Mouse (Mus musculus) liver, embryonic 15.5 days (tissue): ENCODE measurements around the gene Gm8947. TPM values are rescaled to one million over a fixed set of nuclear protein-coding genes. Genes with fewer than 3 reads are reported as not detected.
"Not testable (repeated sequence)": the region's sequence is repeated elsewhere in the genome, so short reads cannot be mapped to it uniquely, and the experiment has no call there.

Experiments
- ATAC-seq: fragments of 200-750 bp; cut with Nextera tagmentation; 2 replicates; pipeline ENCODE4 v1.8.0; 2017; ENCODE audit warnings: moderate number of reproducible peaks, mild to moderate bottlenecking, moderate library complexity; ENCODE audit not compliant: insufficient read depth
- H3K27ac ChIP-seq: fragments of 300-500 bp; sonication (generic); replicated peaks from 2 replicates; pipeline ENCODE4 v1.5.1; 2015; ENCODE audit warnings: mild to moderate bottlenecking, inconsistent platforms
- H3K27me3 ChIP-seq: fragments of 300-500 bp; sonication (generic); 2 replicates; pipeline ENCODE4 v1.6.1; 2015; ENCODE audit warnings: mild to moderate bottlenecking, inconsistent platforms
- H3K36me3 ChIP-seq: fragments of 300-500 bp; sonication (generic); replicated peaks from 2 replicates; pipeline ENCODE4 v1.6.1; 2015; ENCODE audit warnings: moderate library complexity, mild to moderate bottlenecking, inconsistent platforms
- H3K4me1 ChIP-seq: fragments of 300-500 bp; sonication (generic); replicated peaks from 2 replicates; pipeline ENCODE4 v1.6.1; 2015; ENCODE audit warnings: inconsistent platforms
- H3K4me2 ChIP-seq: fragments of 300-500 bp; sonication (generic); 2 replicates; pipeline ENCODE4 v1.6.1; 2015; ENCODE audit warnings: moderate library complexity, mild to moderate bottlenecking, inconsistent platforms
- H3K4me3 ChIP-seq: fragments of 300-500 bp; sonication (generic); replicated peaks from 2 replicates; pipeline ENCODE4 v1.5.1; 2015; ENCODE audit warnings: mild to moderate bottlenecking, inconsistent platforms
- H3K9ac ChIP-seq: fragments of 300-500 bp; sonication (generic); 2 replicates; pipeline ENCODE4 v1.6.1; 2015; ENCODE audit warnings: moderate library complexity, mild to moderate bottlenecking, inconsistent platforms
- H3K9me3 ChIP-seq: fragments of 300-500 bp; sonication (generic); replicated peaks from 2 replicates; pipeline ENCODE4 v1.6.1; 2016; ENCODE audit warnings: inconsistent platforms
- WGBS: fragments of 180-500 bp; shearing (Covaris S2); methylation state at CpG from one replicate; pipeline ENCODE4 v1.1.7; 2015; ENCODE audit warnings: mixed read lengths; ENCODE audit not compliant: insufficient replicate concordance; 5-methylcytosine and 5-hydroxymethylcytosine counted together
- polyA plus RNA-seq: library from polyadenylated mRNA; unstranded; fragments of >200 nt; fragmentation: Nextera tagmentation; extraction: Ambion mirVana; gene quantifications from 2 replicates; pipeline ENCODE4 v1.2.1, GENCODE M21; 2015

Gene Gm8947
- polyA plus RNA-seq, 1 experiment from 2014 or later, result 1.3 TPM

DNA sequence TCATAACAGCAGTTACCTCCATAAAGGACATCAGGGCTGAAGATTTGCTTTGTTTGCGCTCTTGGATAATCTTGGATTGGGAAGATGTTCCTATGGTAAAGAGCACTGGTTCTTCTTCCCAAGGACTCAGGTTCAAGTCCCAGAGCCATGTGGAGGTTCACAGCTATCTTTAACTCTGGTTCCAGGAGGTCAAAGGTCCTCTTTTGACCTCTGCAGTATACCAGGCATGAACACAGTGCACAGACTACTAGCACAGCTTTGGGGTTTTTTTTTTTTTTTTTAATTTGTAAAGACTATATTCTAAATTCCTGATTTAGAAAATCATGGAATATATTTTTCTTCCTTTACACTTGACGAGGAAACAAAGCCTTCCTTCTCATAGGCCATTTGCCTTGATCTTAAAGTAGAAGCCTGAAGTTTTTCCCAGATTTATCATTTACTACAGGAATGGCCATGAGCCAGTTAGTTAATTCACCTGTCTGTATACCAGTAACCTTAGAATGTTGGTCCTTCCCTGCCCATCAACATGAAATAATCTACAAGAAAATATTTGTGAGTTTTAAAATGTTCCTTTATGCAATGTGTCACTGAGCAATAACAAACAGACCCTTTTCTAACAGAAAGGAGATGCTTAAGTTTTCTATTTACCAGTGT, 33.2 kb upstream of the Gm8947 start:
- no peak overlapping the region for H3K4me2 ChIP-seq
- H3K36me3 ChIP-seq, result no peaks in the 10 kb centered on the region
- no peak overlapping the region for H3K4me3 ChIP-seq
- peaks cover 8% of the 10 kb centered on the region; the same call in 1 of the 2 replicates for H3K4me1 ChIP-seq
- 67% methylated on average over 2 of the region's 2 CpGs for WGBS
- no peak for ATAC-seq
- H3K9me3 ChIP-seq, result no peaks in the 10 kb centered on the region
- H3K9ac ChIP-seq, result no peak overlapping the region
- no peak overlapping the region for H3K27ac ChIP-seq
- H3K27me3 ChIP-seq, result peaks cover 5% of the 10 kb centered on the region; the same call in 1 of the 2 replicates

DNA sequence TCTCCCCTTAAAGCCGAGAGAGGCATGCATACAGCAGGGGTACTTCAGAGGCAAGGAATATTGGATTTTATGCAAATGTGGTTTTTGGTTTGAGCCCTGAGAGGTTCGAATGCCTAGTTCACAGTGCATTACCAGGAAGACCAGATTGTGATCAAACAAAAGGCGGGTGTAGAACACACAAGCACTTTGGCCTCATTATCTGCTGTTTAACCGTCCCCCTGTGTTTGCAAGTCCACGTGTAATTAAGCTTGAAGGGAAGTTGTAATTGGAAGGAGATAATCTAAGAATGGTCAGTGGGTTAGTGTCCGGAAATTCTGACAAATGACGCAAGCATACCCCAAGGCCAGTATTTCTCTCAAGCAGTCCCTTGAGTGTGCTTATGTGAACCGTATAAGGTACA, 26.1 kb upstream of the Gm8947 start:
- Histone ChIP-seq H3K9ac (no peak overlapping the region), H3K27ac (peak overlapping the region; percentile 59; the same call in 1 of the 2 replicates), H3K4me3 (no peak overlapping the region), H3K27me3 (no peaks in the 10 kb centered on the region), H3K4me2 (no peak overlapping the region), H3K9me3 (no peaks in the 10 kb centered on the region), H3K36me3 (no peaks in the 10 kb centered on the region), H3K4me1 (peaks cover 34% of the 10 kb centered on the region)
- ATAC-seq, result no peak
- WGBS, result 17% methylated on average over 8 of the region's 8 CpGs

DNA sequence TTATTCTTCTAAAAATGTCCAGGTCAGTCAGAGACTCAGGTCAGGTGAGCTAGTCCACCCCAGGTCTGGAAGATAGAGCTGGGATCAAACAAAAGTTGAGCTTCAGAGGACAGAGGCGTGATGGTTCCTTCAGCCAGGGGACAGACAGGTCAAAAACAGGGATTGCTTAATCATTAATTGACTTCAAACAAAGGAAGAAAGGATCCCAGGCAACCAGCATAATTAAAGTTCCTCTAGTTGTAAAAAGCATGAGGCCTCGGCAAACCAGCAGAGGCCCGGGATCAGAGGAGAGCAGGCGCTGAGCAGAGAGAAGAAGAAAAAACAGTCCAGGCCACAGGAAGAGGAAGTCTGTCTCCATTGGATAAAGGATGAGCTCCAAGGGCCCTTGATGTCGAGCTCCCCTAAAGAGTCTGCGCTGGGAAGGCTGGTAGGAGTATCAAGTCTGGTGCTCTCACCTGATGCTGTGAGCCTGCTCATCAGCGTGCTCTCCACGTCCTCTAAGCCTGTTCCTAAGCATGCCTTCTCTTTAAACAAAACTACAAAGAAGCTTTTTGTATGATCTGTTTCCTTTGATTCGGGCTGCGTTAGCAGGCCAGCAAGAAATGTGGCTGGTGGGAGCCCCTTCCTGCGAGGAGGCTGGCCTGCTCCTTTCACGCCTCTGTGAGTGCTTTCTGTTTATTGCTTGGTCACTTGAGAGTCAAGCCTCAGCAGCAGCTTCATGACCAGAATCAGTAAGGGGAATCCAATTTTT, 24.7 kb upstream of the Gm8947 start:
- H3K4me1 ChIP-seq, result peaks cover 34% of the 10 kb centered on the region
- 39% methylated on average over 12 of the region's 12 CpGs for WGBS
- no peak overlapping the region for H3K4me3 ChIP-seq
- H3K36me3 ChIP-seq, result no peaks in the 10 kb centered on the region
- no peaks in the 10 kb centered on the region for H3K27me3 ChIP-seq
- peak; percentile 60 for ATAC-seq
- H3K4me2 ChIP-seq, result peak overlapping the region; percentile 34
- H3K9ac ChIP-seq, result no peak overlapping the region; the same call in 1 of the 2 replicates
- peak overlapping the region; percentile 71 for H3K27ac ChIP-seq
- no peaks in the 10 kb centered on the region for H3K9me3 ChIP-seq

DNA sequence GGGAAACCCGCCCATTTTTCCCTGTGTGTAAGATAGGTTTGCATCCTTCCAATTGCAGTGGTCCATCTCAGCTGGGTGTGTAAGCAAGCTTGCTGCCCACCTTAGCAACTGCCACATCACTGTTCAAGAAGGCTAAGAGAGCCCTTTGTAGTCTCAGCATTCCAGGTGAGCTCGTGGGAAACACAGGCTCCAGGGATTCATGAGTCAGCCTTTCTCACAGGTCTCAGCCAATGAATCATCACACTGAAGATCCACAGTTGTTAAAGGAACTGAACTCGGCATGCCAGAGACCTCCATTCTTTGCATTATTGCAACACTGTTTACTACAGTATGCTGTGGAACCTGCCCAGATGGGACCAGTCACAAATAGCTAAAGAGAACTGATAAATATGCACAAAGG, 23.5 kb upstream of the Gm8947 start:
- no peaks in the 10 kb centered on the region for H3K9me3 ChIP-seq
- H3K4me3 ChIP-seq, result no peak overlapping the region
- WGBS, result 64% methylated on average over 3 of the region's 3 CpGs
- peaks cover 33% of the 10 kb centered on the region for H3K4me1 ChIP-seq
- peak overlapping the region; percentile 33; the same call in 1 of the 2 replicates for H3K27ac ChIP-seq
- H3K4me2 ChIP-seq, result no peak overlapping the region
- no peaks in the 10 kb centered on the region for H3K36me3 ChIP-seq
- H3K27me3 ChIP-seq, result no peaks in the 10 kb centered on the region
- ATAC-seq, result no peak
- H3K9ac ChIP-seq, result no peak overlapping the region

DNA sequence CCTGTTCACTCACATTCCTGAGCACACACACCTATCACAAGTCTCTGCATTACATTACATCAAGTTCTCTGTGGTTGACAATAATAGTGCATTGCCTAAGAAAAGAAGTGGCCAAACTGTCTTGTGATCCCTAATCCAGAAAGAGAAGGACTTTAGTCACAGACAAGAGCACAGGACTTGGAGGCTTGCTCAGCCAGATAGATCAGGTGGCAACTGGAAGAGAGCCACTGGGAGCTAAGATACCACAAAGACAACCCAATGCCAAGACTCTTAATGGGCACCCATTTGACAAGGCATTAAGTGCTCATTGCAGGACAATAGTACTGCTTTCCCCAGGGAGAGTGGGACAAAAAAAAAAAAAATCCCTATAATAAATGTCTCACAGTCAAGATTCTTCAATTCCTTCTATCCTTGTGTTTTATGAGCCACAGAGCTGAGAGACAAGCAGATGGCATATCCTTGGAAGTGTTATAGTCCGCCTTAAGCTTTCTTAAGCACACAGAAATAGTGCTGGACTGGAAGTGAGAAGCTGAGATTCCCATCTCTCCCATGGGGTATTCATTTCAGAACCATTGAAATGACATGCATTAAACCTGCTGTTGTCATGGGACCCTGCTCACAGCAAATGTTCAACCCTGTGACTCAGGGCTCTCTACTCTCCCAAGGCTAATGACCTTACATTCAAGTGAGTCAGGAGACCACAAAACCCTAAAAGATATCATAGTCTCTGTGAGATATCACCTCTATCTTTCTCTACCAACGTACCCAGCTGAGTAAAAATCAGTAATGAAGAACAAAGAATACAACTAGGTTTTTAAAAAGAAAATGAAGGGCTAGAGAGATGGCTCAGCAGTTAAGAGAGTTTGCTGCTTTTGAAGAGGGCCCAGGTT, 20.4 kb upstream of the Gm8947 start:
- no peak for ATAC-seq
- H3K36me3 ChIP-seq, result no peaks in the 10 kb centered on the region
- H3K27ac ChIP-seq, result no peak overlapping the region
- no peak overlapping the region for H3K4me3 ChIP-seq
- peaks cover 23% of the 10 kb centered on the region for H3K4me1 ChIP-seq
- no peaks in the 10 kb centered on the region for H3K27me3 ChIP-seq
- H3K4me2 ChIP-seq, result no peak overlapping the region
- 49% methylated on average over 2 of the region's 2 CpGs for WGBS
- H3K9me3 ChIP-seq, result no peaks in the 10 kb centered on the region
- no peak overlapping the region for H3K9ac ChIP-seq

DNA sequence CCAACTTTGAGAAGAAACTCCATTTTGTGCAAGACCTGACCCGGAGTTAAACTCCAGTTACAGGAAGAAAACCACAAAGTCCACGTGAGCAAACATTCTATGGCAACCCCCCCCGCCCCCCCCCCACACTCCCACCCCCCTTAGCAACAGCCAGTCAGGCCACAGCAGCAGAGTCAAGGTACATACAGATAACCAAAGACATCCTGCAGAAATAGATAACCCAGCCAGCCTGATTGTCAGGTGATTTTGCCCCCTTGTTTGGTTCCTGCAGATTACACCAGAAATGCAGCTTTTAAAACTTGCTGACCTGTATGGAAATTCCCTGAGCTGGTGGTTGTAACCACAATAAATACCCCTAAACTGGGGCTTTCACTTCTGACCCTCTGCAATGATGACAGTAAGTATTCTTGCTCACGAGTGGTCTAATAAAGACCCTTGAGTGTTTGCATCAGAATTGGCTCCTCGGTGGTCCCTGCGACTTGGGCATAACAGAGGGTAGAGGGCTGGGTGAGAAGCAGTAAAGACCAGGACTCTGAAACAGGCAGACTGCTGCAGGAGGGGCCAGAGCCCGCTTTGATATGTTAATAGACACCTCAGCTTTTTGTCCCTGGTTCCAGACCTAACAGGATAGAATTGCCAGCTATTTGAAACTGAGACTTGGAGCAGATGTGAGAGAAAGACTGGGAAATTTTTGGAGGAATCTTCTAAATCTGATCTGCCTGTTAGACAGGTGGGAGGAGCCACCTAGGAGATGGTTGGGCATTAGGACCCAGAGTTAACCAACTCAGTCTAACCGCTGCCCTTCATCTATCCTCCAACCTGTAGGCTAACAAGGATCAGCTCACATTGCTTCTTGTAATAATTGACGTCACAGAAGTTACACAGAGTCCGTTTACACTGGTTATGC, 14.9 kb upstream of the Gm8947 start:
- peaks cover 43% of the 10 kb centered on the region for H3K4me1 ChIP-seq
- H3K36me3 ChIP-seq, result no peaks in the 10 kb centered on the region
- H3K4me2 ChIP-seq, result peak overlapping the region; percentile 66
- peak overlapping the region; percentile 34 for H3K9ac ChIP-seq
- H3K27me3 ChIP-seq, result no peaks in the 10 kb centered on the region
- H3K9me3 ChIP-seq, result no peaks in the 10 kb centered on the region
- H3K27ac ChIP-seq, result peak overlapping the region; percentile 71
- WGBS, result 4% methylated on average over 10 of the region's 10 CpGs
- ATAC-seq, result peak; percentile 87
- H3K4me3 ChIP-seq, result peak overlapping the region; percentile 44

DNA sequence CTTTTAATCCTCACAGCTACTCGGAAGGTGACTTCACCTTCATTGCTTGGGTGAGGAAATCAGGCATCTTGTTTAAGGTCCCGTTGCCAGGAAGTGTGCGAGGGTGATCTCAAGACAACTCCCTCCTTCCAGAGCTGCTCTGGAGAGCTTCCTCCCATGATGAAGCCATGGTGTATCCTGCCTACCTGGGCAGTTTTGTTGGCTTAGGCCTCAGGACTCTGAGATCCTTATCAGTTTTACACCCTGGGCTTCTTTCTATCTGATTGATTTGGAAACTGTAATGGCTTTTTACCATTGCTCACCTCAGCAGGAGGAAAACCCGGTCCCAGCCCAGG, 14.3 kb upstream of the Gm8947 start:
- H3K4me1 ChIP-seq, result peaks cover 43% of the 10 kb centered on the region
- H3K9me3 ChIP-seq, result no peaks in the 10 kb centered on the region
- H3K27me3 ChIP-seq, result no peaks in the 10 kb centered on the region
- 19% methylated on average over 4 of the region's 4 CpGs for WGBS
- H3K4me2 ChIP-seq, result peak overlapping the region; percentile 66
- H3K9ac ChIP-seq, result peak overlapping the region; percentile 34
- peak overlapping the region; percentile 71 for H3K27ac ChIP-seq
- peak; percentile 54 for ATAC-seq
- peak overlapping the region; percentile 44 for H3K4me3 ChIP-seq
- no peaks in the 10 kb centered on the region for H3K36me3 ChIP-seq

DNA sequence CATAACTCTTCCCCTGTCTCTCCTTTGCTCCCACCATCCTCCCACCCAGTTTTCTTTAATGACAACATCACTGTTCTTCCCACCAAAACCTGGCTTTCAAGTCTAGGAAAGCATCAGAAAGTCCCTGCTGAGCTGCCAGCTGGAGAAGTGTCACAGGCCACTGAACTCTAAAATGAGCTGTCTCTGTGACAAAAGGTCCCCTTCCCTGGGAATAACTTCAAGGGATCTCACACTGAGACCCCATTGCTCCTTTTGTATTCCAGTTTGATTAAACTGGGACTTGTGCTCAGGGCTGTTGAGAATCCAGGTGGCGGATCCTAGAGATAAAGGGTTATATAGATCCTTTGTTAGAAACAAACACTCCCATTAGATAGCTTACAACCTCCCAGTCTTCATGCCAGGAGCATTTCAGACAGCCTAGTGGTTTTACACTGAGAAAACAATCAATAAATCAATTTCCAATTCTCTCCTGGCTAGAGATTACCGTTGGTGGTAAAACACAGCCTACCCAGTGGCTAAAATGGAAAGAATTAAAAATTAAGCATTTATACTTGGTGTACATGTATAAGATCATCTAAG, 13.6 kb upstream of the Gm8947 start:
- peaks cover 43% of the 10 kb centered on the region for H3K4me1 ChIP-seq
- H3K4me3 ChIP-seq, result no peak overlapping the region
- no peak for ATAC-seq
- H3K9ac ChIP-seq, result no peak overlapping the region
- H3K27ac ChIP-seq, result peak overlapping the region; percentile 71
- 78% methylated on average over 2 of the region's 2 CpGs for WGBS
- no peaks in the 10 kb centered on the region for H3K36me3 ChIP-seq
- H3K4me2 ChIP-seq, result no peak overlapping the region
- H3K9me3 ChIP-seq, result no peaks in the 10 kb centered on the region
- H3K27me3 ChIP-seq, result no peaks in the 10 kb centered on the region

DNA sequence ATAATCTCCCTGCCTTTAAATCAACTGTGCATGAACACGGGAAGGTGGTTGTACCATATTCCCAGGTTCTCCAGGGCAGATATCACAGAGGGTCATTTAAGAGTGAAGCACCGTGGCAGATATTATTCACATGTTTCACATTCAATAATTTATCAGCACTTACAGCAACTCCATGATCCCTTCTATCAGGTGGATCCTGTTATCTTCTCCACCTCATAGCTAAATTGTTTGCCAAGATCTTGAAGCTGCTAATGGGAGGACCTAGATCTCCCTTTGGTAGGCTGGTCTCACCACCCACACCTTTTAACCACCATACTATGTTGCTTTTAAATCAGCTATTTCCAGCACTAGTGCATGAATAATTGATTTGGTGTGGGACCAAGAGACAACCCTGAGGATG, 12.0 kb upstream of the Gm8947 start:
- 27% methylated on average over 2 of the region's 2 CpGs for WGBS
- no peak overlapping the region; the same call in 1 of the 2 replicates for H3K9ac ChIP-seq
- no peaks in the 10 kb centered on the region for H3K27me3 ChIP-seq
- no peak overlapping the region for H3K4me2 ChIP-seq
- H3K9me3 ChIP-seq, result no peaks in the 10 kb centered on the region
- H3K36me3 ChIP-seq, result no peaks in the 10 kb centered on the region
- ATAC-seq, result no peak
- no peak overlapping the region for H3K4me3 ChIP-seq
- peak overlapping the region; percentile 4; the same call in 1 of the 2 replicates for H3K27ac ChIP-seq
- peaks cover 43% of the 10 kb centered on the region for H3K4me1 ChIP-seq

DNA sequence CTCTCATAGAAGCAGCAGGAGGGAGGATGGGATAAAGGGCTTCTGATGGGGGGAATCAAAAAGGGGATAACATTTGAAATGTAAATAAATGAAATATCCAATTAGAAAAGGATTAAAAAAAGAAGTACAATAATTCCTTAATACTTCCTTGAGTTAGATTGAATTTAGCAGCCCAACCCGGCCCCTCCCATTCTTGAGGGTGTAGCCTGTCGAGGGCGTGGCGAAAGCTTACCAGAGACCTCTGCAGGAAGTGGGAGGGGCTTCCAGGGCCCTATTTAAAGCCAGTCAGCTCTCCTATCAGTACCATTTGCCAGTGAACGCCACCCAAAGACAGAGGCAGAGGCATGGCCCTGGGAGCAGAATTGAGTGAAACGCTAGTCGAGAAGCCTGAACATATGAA, 9.9 kb upstream of the Gm8947 start, which contains the start of gene Gm47985:
Gene Gm47985, plus strand, starts transcription at position 272 of the 400 bp plus-strand sequence.
- not testable (repeated sequence) for H3K4me3 ChIP-seq, H3K4me2 ChIP-seq, ATAC-seq, H3K9ac ChIP-seq, H3K36me3 ChIP-seq, H3K27me3 ChIP-seq, H3K27ac ChIP-seq, H3K9me3 ChIP-seq
- H3K4me1 ChIP-seq, result peaks cover 36% of the 10 kb centered on the region
- 17% methylated on average over 1 of the region's 7 CpGs for WGBS
